Mouse (Mus musculus) left cerebral cortex, postnatal 25 days (tissue): ENCODE data around the gene Iqcf4. TPM values are rescaled to one million over a fixed set of nuclear protein-coding genes. Genes with fewer than 3 reads are reported as not detected.
"Not testable (repeated sequence)": the region's sequence is repeated elsewhere in the genome, so short reads cannot be mapped to it uniquely, and the experiment has no call there.

Experiments
- DNase-seq, 2 experiments: peaks; one replicate each; pipeline ENCODE4 v3.0.0; 2022; ENCODE audit warnings: low spot score in 2 of 2, mixed read lengths in 1 of 2
- intact Hi-C: fragments of 180-260 bp; cut with DNase I; formaldehyde crosslinking; loops from one replicate; pipeline ENCODE4 v1.15.1; 2025
- total RNA-seq, 2 experiments: library from RNA; stranded (reverse); gene quantifications; 2 replicates each; pipeline ENCODE4 v1.2.3; 2021

The Iqcf4 gene
- not detected for total RNA-seq

DNA sequence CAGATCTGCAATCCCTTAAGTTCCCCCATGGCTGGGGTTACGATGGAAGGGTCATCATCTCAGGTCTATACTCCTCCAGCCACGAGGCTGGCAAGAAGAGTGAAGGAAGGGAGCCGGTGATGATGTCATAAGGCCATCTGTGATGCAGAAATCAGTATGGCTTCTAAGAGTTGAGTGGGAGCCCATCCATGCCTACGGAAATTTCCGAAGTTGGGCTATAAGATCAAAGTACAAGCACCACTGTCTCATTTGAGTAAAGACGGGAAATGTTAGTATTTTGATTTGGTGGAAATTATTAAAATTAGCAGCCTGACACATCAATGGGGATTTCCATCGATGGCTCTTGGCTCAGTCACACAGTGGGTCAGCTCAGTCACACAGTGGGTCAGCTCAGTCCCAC is at the start of gene Iqcf4:
TSS of gene Iqcf4 (minus strand) at position 101 of the 400 bp plus-strand sequence.
- intact Hi-C loops, result no loop called here
- DNase-seq, result no peak

DNA sequence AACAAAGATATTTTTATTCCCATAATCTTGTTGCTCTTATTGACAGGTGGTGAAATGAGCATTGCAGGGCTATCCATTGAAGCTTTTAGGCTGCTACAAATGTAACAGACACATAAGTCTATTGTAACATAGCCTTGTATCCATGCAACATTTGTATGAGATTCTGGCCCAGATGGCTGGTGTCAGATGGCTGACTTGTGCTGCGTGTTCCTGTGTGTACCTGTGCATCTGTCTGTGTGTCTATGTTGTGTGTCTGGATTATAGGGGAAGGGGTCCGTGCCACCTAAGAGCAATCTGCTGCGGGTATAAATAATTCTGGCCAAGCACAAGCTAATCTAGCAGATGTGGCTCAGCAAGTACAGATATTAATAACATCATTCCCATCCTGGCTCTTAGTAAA is 46.7 kb upstream of the Iqcf4 start:
- intact Hi-C loops, result no loop called here
- DNase-seq, result no peak

DNA sequence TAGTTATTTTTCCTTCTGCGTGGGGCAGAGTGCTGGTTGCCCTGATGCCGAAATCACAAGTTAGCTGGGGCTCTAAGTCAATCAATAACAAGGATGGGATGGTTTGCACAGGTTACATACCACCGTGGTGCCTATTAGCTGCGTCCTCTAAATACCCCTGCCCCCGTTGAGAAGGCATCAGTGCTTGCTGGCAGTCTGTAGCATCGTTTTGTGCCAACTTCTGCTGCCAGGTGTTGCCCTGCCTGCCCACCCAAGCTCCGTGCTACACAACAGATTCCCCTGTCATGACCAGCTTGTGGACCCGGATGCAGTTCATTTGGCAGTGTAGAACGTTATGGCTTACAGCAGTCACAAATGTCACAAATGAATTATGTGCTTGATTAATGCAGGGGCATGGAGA is 45.5 kb upstream of the Iqcf4 start:
- intact Hi-C loops, result no loop called here
- no peak for DNase-seq

DNA sequence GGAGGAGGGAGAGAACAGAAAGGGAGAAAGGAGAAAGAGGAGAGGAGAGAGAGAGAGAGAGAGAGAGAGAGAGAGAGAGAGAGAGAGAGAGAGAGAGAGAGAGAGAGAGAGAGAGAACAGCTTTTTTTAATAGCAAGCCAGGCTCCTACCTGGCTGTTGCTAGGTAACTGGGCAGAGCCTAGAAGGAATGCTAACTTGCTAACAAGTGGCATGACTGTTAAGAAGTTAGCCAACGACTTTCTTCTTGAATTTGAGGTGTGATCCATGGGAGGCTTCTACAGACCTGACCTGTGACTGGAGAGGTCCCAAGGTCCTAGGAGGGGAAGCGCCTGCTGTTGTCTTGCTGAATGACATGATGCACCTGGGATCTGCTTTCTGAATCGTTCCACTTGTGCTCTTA is 43.8 kb upstream of the Iqcf4 start:
- intact Hi-C loops, result no loop called here

DNA sequence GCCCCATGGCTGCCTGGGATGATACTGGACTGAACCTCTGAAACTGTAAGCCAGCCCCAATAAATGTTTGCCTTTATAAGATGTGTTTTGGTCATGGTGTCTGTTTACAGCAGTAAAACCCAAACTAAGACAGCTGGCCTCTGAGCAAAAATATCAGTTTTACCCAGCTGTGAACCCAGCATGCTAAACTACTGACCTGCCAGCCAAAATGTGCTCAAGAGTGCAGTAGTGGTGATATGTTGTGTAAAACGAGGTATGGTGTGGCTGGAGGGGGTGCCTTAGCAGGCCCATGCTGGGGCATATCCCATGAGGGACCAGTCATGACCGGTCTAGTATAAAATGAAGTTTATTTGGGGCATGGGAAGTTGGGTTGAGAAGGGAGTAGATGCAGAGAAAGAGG is 43.2 kb upstream of the Iqcf4 start:
- intact Hi-C loops, result no loop called here
- DNase-seq, result no peak

More for the DNA sequence above, 43.8 kb upstream of the Iqcf4 start:
- DNase-seq, result no peak

DNA sequence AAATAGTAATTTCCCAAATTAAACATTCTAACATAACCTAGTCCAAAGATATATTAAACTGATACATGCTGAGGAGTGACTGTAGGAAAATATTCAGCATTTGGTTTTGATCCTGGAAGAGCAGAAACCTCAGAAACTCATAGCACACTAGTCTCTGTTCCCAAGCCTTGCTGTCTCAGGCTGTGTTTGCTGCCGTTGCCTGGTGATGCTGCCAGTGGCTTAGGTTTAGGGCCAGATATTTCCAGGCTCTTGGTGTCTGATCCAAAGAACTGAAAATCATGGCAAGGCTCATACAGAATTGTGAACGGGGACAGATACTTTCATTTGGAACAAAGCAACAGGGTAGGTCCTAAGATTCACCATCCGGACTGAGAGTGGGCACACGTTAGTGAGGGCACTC is 39.9 kb upstream of the Iqcf4 start:
- DNase-seq, result no peak
- intact Hi-C loops, result no loop called here

DNA sequence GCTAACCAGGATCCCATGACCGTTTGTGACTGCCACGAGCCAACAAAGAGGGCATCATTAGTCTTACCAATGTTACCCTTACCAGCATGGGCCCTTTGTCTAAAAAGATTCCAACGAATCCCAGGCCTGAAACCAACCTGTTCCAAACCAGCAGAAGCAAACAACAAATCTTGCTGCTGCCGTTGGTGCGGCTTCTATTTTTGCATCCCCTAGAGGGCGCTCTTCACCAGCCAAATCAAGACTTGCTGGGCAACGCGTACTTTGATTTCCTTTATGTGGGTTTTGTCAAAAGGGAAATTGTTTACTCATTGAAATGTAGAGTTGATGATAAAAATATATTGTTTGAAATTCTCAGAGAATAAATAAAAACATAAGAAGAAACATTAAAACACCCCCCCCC is 29.8 kb upstream of the Iqcf4 start:
- peak; percentile 65 to 78 for DNase-seq
- intact Hi-C loops, result loop anchor here (2.0 to 10.0 kb wide), 3 partner anchors 52 to 214 kb away; no protein-coding TSS in a partner anchor

DNA sequence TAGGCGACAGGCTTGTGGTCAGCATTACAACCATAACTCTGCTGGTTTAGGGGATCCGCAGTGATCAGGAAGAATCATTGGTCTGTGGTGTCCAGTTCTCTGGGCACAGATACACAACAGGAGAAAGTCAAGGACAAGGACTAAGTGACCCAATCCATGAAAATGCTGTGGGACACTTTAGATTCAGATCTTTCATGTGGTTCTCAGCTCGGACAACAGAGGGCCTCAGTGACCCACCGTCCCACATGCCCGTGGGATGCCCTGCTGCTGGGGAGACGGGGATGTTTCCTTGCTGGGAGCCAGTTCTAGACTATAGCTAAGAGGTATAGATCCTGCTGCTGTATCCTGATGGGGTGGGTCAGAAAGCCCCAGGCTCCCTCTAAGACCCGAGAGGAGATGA is 27.7 kb upstream of the Iqcf4 start:
- intact Hi-C loops, result loop anchor here (2.0 to 5.0 kb wide), 2 partner anchors 44 to 66 kb away; no protein-coding TSS in a partner anchor
- no peak for DNase-seq

DNA sequence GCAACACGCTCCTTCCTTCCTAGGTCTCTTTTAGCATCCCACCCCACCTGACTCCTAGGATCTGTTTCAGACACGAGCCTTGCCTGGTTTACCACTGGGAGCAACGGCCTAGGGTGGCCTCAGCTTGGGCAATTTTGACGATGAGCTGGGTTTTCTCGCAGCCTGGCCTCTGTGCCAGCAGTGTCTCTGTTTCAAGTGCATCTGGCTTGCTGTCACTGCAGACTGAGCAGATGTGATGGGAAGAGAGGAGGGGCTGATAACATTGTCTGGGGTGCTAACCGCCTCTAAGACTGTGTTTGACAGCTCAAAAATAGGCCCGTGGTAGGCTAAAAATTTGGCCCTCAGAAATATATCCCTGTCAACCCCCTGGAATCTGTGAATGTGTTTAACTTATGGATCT is 25.0 kb upstream of the Iqcf4 start:
- intact Hi-C loops, result loop anchor here (5.0 kb wide), 1 partner anchor 64 kb away; no protein-coding TSS in a partner anchor
- DNase-seq, result peak in 1 of 2 experiments; percentile 91

DNA sequence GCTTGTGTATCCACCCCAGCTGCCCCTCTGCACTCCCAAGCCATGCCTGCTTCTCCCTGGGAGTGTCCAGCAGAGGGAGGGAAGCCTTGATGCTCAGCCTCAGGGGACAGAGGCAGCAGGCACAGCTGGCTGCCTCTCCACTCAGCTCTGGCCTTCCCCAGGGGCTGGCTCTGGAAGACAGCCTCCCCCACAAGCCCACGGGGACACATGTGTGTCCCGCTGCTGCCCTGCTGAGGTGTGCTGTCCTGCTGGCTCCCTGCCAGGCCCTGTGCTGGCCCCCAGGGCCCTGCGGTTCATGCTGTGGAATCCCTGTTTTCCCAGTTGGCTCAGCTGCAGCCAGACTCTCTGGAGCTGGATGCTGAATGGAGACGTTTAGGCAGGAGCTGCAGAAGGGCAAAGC is 24.6 kb upstream of the Iqcf4 start:
- DNase-seq, result not testable (repeated sequence)
- intact Hi-C loops, result loop anchor here (5.0 kb wide), 1 partner anchor 63 kb away; no protein-coding TSS in a partner anchor

DNA sequence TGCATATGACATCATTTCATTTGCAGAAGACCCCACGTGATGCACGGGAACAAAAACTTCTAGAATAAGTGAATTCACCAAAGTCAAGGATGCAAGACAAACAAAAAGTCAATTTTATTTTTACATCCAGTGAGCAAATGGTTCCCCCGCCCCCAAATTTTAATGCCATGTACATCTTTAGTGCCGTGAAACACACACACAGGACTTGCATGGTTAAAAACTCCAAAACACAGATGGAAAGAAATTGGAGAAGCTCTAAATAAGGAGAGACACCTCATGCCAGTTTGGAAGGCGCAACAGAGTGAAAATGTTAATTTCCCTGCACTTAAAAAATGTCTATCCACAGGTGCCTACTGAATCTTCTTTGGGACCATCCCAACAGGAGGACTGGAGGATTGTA is 21.4 kb upstream of the Iqcf4 start:
- DNase-seq, result peak in 1 of 2 experiments; percentile 50

DNA sequence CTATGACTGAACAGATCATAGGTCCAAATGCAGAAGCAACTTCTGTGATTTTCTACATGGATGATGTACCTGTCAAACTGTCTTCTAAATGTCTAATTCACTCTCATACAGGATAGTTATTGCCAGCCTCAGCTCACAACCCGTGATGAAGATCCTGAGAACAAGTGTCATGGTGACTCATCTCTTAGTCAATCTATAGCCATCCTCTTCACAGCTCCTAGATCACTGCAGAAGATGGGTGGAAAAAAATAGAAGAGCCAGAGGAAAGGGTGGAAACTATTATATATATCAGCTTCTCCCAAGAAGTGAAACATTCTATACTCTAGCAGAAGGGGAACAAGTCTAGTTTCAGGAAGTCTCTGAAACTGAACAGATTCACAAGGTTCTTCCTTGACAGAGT is 11.8 kb upstream of the Iqcf4 start:
- DNase-seq, result peak in 1 of 2 experiments; percentile 49
- intact Hi-C loops, result loop anchor here (5.0 kb wide), 1 partner anchor 45 kb away; no protein-coding TSS in a partner anchor

More for the DNA sequence above, 21.4 kb upstream of the Iqcf4 start:
- intact Hi-C loops, result no loop called here

DNA sequence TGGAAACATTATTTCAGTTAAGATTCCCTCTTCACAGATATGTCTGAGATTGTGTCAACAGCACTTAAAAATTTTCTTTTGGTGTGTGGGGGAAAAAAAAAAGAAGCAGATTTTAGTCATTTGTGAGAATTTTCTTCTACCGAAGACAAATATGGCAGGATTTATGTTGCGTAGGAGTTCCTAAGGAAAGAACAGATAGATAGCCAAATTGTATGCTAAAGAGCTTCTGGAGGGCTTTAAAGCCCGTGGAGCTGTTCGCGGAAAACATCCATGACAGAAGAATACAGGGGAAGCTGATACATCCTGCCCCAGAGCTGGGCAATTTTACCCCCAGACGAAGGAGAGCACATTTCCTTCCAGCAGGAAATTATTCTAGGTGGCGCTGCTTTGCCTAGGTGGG is 9.2 kb upstream of the Iqcf4 start:
- DNase-seq, result peak in 1 of 2 experiments; percentile 77
- intact Hi-C loops, result loop anchor here (5.0 kb wide), 1 partner anchor 43 kb away; no protein-coding TSS in a partner anchor

DNA sequence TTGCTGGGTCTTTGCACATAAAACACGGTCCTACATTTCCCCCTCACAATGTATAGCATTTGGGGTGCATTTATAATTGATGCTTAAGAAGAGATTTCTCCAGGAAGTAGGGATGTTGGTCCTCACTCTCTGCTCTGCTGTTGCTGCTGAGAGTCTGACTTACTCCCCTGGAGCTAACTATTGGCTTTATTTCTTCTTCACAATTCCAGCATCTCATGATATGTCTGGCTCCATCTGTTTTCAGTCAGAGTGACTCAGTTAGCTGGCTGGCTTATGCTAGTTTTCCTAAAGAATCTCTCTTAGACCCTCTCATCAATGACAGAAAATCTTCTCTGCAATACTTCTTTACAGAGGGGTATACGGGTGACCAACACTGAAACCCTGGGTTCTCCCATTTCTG is 5.3 kb upstream of the Iqcf4 start:
- DNase-seq, result peak in 1 of 2 experiments; percentile 37

DNA sequence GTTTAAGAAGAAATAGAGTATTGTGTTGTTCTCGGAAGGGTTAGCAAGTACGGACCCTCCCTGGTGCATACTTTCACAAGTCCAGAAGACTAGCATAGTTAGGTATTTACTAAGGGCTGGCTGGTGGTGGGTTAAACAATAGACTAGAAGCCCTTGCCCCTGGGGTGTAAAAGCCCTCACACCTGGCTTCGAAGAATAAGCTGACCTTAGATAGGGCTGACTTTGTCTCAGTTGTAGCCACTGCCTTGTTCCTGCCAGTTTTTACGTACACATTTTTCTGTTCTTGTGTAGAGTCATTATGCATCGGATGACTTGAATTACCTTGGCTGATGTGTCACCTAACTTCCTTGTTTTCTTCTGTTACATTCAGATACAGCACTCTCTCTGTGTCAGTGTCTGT is 2.6 kb upstream of the Iqcf4 start:
- DNase-seq, result no peak
- intact Hi-C loops, result no loop called here

More for the DNA sequence above, 5.3 kb upstream of the Iqcf4 start:
- intact Hi-C loops, result no loop called here

DNA sequence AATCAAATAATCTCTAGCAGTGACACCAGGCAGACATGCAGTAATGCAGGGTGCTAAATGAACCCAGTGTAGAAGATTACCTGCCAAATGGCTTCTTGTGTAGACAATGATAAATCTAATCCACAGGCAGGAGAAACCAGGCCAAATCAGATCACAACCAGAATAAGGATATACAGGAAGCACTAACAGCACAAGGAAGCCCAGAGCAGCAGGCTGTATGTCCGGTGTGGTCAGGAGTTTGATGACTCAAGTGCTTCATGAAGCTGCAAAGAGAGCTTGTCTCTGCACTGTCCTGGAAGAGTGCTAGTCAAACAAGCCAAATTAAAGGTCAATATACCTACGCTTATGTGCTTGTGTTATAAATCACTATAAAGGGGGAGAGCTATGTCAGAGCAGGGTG is 1.4 kb upstream of the Iqcf4 start:
- intact Hi-C loops, result no loop called here
- DNase-seq, result no peak

DNA sequence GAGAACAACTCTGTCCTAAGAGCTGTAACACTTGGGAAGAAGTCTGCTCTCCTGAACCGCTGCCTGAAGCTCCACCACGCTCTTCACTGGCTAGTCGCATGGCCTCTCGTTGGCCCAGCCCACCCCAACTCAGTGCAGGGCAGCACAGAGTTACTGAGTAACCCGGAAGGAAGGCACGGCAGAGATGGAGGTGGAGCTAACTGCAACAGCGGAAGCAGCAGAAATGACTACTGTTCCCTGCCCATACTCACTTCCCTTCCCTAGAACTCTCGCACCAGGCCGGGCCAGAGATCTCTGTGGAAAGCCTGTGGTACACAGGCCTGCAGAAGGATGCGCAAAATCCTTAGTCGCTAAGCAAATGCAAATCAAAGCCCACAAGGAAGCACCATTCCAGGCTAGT is 4.4 kb downstream of the Iqcf4 start:
- DNase-seq, result no peak
- intact Hi-C loops, result no loop called here

DNA sequence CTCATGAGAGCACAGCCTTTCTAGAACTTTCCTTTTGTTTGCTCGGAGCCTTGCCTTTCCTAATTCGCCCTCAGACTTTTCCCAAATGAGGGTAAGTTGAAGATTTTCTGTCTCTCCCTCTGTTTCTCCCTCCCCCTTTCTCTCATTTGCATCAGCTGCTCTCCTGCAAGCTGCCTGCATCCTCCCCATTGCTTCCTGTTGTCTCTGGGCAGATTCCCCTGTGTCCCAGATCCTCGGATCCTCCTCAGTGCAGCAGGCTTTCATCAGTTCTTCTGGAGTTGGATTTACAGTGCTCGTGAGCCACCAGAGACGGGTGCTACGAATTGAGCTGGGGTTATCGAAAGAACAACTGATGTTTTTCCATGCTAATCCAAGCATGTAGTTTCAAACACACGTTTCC is 6.8 kb downstream of the Iqcf4 start:
- peak in 1 of 2 experiments; percentile 43 for DNase-seq
- intact Hi-C loops, result no loop called here

DNA sequence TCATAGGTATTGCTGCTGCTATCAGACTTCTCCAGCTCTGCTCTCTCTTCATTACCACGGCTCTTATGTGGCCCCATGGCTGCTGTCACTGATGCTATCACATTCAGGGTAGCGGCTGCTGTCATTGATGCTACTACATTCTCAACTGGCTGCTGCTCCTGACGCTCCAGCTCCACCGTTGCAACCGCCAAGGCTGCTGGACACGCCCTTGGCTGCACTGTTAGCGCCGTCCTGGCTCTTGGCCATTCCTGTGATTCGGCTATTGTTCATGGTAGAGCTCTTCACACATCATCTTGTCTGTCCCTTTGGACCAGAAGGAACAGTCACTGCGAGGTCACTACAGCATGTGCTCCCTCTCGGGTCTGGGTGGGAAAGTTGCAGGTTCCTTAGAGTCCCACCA is 8.5 kb downstream of the Iqcf4 start:
- DNase-seq, result no peak
- intact Hi-C loops, result no loop called here

DNA sequence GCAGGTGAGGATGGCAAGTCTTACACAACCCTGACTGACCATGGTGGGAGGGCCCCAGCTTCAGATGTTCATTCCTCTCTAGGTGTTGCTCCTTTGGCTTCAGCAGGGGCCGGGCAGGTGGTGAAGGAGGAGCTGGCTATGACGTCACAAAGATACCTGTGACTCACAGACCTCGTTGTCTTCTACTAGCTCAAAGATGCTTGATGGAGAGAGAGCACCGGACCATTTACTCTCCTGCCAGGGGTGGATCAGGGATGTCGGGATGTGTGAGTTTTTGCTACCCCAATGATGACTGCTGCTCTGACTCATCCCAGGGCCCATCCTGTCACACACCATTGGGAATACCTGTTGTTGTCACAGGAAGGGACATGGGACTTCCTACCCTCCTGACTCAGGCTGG is 9.3 kb downstream of the Iqcf4 start, which contains the start of gene Iqcf3:
TSS of gene Iqcf3 (minus strand) at position 101 of the 400 bp plus-strand sequence.
- intact Hi-C loops, result no loop called here
- no peak for DNase-seq

DNA sequence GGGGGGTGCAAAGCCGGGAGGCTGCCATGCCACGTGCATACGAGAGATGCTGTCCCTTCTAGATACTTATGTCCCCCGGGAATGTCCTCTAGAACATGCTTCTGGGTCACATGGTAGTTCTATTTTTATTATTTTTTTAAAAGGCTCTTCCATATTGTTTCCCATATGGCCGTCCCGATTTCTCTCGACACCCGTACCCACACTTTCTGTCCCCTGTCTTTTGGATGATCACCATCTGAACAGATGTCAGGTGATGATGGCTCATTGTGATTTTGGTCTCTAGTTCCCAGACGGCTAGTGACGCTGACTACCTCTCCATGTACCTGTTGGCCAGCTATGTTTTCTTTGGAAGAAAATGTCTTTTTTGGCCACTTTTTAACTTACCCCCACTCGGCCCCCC is 35.8 kb downstream of the Iqcf4 start:
- intact Hi-C loops, result loop anchor here (5.0 kb wide), 3 partner anchors 47 to 107 kb away; no protein-coding TSS in a partner anchor
- peak; percentile 11 to 81 for DNase-seq

DNA sequence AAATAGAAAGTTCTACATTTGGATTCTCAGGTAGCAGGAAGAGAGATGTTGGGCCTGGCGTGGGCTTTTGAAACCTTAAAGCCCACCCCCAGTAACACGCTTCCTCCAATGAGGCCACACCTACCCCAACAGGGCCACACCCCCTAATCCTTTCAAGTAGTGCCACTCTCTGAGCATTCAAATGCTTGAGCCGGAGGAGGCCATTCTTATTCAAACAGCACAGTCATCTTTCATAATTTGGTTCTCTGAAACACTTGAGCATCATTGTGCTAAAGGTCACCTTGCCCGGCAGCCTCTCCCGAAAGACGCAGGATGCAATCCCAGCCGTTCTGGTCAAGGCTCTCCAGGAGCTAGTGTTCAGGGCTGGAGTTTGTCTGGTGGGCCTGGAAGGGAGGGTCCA is 36.5 kb downstream of the Iqcf4 start:
- intact Hi-C loops, result loop anchor here (5.0 kb wide), 2 partner anchors 63 to 108 kb away; no protein-coding TSS in a partner anchor
- DNase-seq, result no peak
